Mouse (Mus musculus) kidney, adult 2 months (tissue): Measurements from ENCODE around the gene Proser3.

Experiments
- CTCF ChIP-seq: fragments of 200-500 bp; conservative IDR thresholded peaks from 2 replicates; pipeline ENCODE4 v1.5.1; 2011; ENCODE audit warnings: low read depth, mild to moderate bottlenecking, control low read depth, low read length, moderate library complexity, mixed read lengths; ENCODE audit not compliant: insufficient read depth, insufficient read length
- POLR2A ChIP-seq: fragments of 200-500 bp; IDR thresholded peaks from one replicate; pipeline ENCODE4 v1.6.1; 2011; ENCODE audit warnings: low read depth, low read length, control low read depth

DNA sequence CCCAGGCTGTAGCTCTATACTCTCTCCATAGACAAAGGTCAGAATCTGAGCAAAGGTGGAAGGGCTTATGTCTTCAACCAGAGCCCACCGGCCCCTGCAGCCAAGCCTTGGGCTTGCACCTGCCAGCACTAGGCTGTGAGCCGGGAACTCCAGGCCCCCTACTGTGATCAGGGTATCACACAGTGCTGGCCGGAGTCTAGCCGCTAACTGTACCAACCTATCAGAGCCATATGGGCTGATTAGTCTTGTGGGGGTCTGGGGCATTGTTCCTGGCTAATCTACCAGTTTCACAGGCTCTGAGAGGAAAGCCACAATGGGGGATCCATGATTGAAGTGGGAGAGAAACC lies 39.5 kb upstream of the Proser3 start:
- TF ChIP-seq POLR2A (no peak), CTCF (no peak)
